Mouse (Mus musculus): Measurements from ENCODE around the gene Frs2. TPM values are rescaled to one million over a fixed set of nuclear protein-coding genes. Genes with fewer than 3 reads are reported as not detected.

The Frs2 gene
- polyA plus RNA-seq, 1 experiment from 2014 or later, result 20.6 TPM

GRCm38 (mm10) chr10:117166785-117167425 lies 18.6 kb upstream of the Frs2 start:
- Histone ChIP-seq H3K4me2 (no peak overlapping the region), H3K9ac (no peak overlapping the region), H3K9me3 (no peaks in the 10 kb centered on the region), H3K4me3 (no peak overlapping the region), H3K4me1 (no peaks in the 10 kb centered on the region), H3K27me3 (no peaks in the 10 kb centered on the region), H3K27ac (no peak overlapping the region), H3K36me3 (no peaks in the 10 kb centered on the region)
- no peak for ATAC-seq (ENCODE audit: insufficient number of reproducible peaks, low FRiP score, low TSS enrichment, low read depth)
- WGBS, result 70% methylated on average over 11 of the region's 11 CpGs

GRCm38 (mm10) chr10:117162662-117163061 lies 14.3 kb upstream of the Frs2 start:
- H3K9ac ChIP-seq, result no peak overlapping the region
- no peak overlapping the region for H3K4me2 ChIP-seq
- no peaks in the 10 kb centered on the region for H3K27me3 ChIP-seq
- H3K4me3 ChIP-seq, result no peak overlapping the region
- no peaks in the 10 kb centered on the region for H3K9me3 ChIP-seq
- 45% methylated on average over 11 of the region's 11 CpGs for WGBS
- H3K36me3 ChIP-seq, result no peaks in the 10 kb centered on the region
- ATAC-seq (ENCODE audit: insufficient number of reproducible peaks, low FRiP score, low TSS enrichment, low read depth), result peak; percentile 71
- peaks cover 3% of the 10 kb centered on the region; the same call in 1 of the 2 replicates for H3K4me1 ChIP-seq
- H3K27ac ChIP-seq, result peak overlapping the region; percentile 34

DNA sequence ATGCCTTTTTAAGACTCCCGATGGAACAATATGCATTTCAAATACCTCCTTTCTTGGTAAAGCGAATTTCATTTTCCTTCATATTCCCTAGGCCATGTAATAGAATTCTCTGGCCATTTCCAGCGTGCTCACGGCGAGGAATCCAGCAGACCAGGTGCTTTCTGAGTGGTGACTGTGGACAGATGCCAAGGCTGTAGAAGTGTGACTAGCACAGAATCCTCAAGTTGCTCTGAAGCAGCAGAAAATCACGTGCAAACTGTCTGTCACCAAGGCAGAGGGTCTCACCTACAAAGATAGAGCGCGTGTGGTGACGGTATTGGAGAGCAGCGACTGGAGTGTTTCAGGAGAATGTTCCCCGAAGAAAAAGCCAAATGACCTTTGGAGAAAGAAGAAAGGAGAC lies 11.8 kb upstream of the Frs2 start:
- Histone ChIP-seq H3K27me3 (no peaks in the 10 kb centered on the region), H3K4me1 (peaks cover 3% of the 10 kb centered on the region; the same call in 1 of the 2 replicates), H3K4me3 (no peak overlapping the region), H3K9me3 (no peaks in the 10 kb centered on the region), H3K36me3 (no peaks in the 10 kb centered on the region), H3K9ac (no peak overlapping the region), H3K4me2 (no peak overlapping the region), H3K27ac (no peak overlapping the region)
- WGBS, result 58% methylated on average over 11 of the region's 11 CpGs
- no peak for ATAC-seq (ENCODE audit: insufficient number of reproducible peaks, low FRiP score, low TSS enrichment, low read depth)

DNA sequence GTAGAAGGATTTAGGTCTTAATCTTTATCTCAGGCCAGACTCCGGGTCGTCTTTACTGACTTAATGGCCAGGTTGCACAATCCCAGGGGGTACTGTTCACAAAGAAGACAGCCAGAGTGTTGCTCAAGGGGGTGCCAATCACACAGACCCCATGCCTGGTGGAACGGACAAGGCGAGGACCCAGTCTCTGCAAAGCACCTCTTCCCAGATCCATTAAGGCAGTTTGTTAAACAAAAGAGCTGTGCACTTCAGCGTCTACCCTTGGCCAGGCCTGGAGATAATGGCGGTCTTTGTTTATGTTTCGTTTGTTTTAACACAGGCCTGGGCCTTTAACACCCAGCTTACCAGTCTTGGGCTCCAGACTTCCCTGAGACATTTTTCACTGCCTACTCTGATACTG lies 3.9 kb upstream of the Frs2 start:
- Histone ChIP-seq H3K27me3 (no peaks in the 10 kb centered on the region), H3K4me1 (peaks cover 16% of the 10 kb centered on the region), H3K4me2 (no peak overlapping the region), H3K4me3 (no peak overlapping the region), H3K27ac (no peak overlapping the region), H3K9me3 (no peaks in the 10 kb centered on the region), H3K9ac (no peak overlapping the region), H3K36me3 (no peaks in the 10 kb centered on the region)
- 40% methylated on average over 7 of the region's 7 CpGs for WGBS
- ATAC-seq (ENCODE audit: insufficient number of reproducible peaks, low FRiP score, low TSS enrichment, low read depth), result no peak

- H3K4me1 ChIP-seq, result peaks cover 18% of the 10 kb centered on the region
- H3K4me2 ChIP-seq, result no peak overlapping the region
- no peak overlapping the region; the same call in 1 of the 2 replicates for H3K27ac ChIP-seq
- H3K4me3 ChIP-seq, result no peak overlapping the region
- H3K9me3 ChIP-seq, result no peaks in the 10 kb centered on the region
- no peaks in the 10 kb centered on the region for H3K36me3 ChIP-seq
- no peak overlapping the region for H3K9ac ChIP-seq
- no peak for ATAC-seq (ENCODE audit: insufficient number of reproducible peaks, low FRiP score, low TSS enrichment, low read depth)
- no peaks in the 10 kb centered on the region for H3K27me3 ChIP-seq
- 57% methylated on average over 4 of the region's 4 CpGs for WGBS
Observed at GRCm38 (mm10) chr10:117151676-117152075, 3.3 kb upstream of the Frs2 start.

GRCm38 (mm10) chr10:117151241-117151640 lies 2.9 kb upstream of the Frs2 start:
- Histone ChIP-seq H3K9me3 (no peaks in the 10 kb centered on the region), H3K27me3 (no peaks in the 10 kb centered on the region), H3K36me3 (no peaks in the 10 kb centered on the region), H3K4me1 (peaks cover 22% of the 10 kb centered on the region), H3K4me3 (no peak overlapping the region), H3K4me2 (no peak overlapping the region; the same call in 1 of the 2 replicates), H3K9ac (no peak overlapping the region), H3K27ac (no peak overlapping the region)
- no peak for ATAC-seq (ENCODE audit: insufficient number of reproducible peaks, low FRiP score, low TSS enrichment, low read depth)
- WGBS, result 8% methylated on average over 11 of the region's 11 CpGs

DNA sequence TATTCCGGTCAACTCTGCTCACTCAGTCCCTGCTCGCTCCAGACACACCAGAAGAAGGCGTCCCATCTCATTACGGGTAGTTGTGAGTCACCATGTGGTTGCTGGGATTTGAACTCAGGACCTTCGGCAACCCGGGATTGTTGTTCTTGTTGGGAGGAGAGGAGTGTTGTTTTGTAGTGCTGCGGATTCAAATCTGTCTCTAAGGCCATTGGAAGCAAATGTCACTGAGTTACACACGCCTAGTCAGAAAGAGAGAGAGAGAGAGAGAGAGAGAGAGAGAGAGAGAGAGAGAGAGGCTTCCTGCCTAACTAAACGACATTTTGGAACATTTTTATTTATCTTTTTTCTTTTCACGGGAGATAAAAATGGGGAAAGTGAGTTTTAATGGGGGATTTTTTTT lies 2.4 kb upstream of the Frs2 start:
- H3K27me3 ChIP-seq, result no peaks in the 10 kb centered on the region
- 19% methylated on average over 10 of the region's 10 CpGs for WGBS
- ATAC-seq (ENCODE audit: insufficient number of reproducible peaks, low FRiP score, low TSS enrichment, low read depth), result no peak
- peak overlapping the region; percentile 33 for H3K4me3 ChIP-seq
- H3K27ac ChIP-seq, result no peak overlapping the region
- H3K9ac ChIP-seq, result no peak overlapping the region
- peak overlapping the region; percentile 55; the same call in 1 of the 2 replicates for H3K4me2 ChIP-seq
- peaks cover 24% of the 10 kb centered on the region for H3K4me1 ChIP-seq
- H3K36me3 ChIP-seq, result no peaks in the 10 kb centered on the region
- no peaks in the 10 kb centered on the region for H3K9me3 ChIP-seq

DNA sequence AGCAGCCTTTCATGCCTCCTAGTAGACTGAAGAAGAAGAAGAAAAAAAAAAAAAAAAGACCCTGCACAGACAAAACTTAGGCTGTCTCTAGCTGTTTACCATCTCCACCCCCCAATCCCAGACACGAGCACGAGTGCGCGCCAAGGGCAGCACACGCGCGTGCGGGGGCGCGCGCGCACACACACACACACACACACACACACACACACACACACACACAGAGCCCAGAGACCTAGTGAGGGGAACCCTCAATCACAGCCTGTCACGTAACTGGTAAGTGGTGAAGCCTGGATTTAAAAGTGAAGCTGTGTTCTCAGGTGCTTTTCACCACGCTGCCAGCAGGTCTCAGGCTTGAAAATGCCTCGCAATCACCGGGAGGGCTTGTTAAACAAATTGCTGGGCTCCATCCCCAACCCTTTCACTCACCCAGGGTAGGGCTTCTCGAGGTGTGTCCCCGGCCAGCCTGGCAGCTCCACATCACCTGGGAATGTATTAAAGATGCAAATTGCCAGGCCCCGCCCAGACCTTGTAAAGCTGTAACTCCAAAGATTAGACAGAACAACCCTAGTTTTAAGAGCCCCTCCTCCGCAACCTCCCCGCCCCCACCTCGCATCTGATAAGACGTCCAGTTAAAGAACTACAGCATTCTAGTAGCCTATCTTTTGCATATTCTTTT lies 1.7 kb upstream of the Frs2 start:
- peaks cover 31% of the 10 kb centered on the region for H3K4me1 ChIP-seq
- H3K36me3 ChIP-seq, result no peaks in the 10 kb centered on the region
- peak overlapping the region; percentile 33 for H3K4me3 ChIP-seq
- H3K4me2 ChIP-seq, result peak overlapping the region; percentile 55
- H3K27me3 ChIP-seq, result no peaks in the 10 kb centered on the region
- peak overlapping the region; percentile 62; the same call in 1 of the 2 replicates for H3K27ac ChIP-seq
- H3K9ac ChIP-seq, result no peak overlapping the region
- no peaks in the 10 kb centered on the region for H3K9me3 ChIP-seq
- WGBS, result 2% methylated on average over 15 of the region's 23 CpGs
- no peak for ATAC-seq (ENCODE audit: insufficient number of reproducible peaks, low FRiP score, low TSS enrichment, low read depth)

- peak overlapping the region; percentile 50; the same call in 1 of the 2 replicates for H3K27ac ChIP-seq
- H3K9me3 ChIP-seq, result no peaks in the 10 kb centered on the region
- ATAC-seq (ENCODE audit: insufficient number of reproducible peaks, low FRiP score, low TSS enrichment, low read depth), result no peak
- H3K4me3 ChIP-seq, result peak overlapping the region; percentile 100
- no peaks in the 10 kb centered on the region for H3K27me3 ChIP-seq
- H3K4me1 ChIP-seq, result peaks cover 36% of the 10 kb centered on the region
- H3K9ac ChIP-seq, result no peak overlapping the region
- H3K36me3 ChIP-seq, result no peaks in the 10 kb centered on the region
- WGBS, result 18% methylated on average over 7 of the region's 7 CpGs
- peak overlapping the region; percentile 66 for H3K4me2 ChIP-seq
Observed at GRCm38 (mm10) chr10:117149241-117149640, 907 bp upstream of the Frs2 start.

GRCm38 (mm10) chr10:117147463-117148360 lies 622 bp downstream of the Frs2 start:
- H3K27me3 ChIP-seq, result no peaks in the 10 kb centered on the region

GRCm38 (mm10) chr10:117146421-117146820 lies 1.9 kb downstream of the Frs2 start:
- 0 out of 2 replicates have a peak overlapping the region, but pooled peaks have one; percentile 24 for H3K4me2 ChIP-seq
- H3K27me3 ChIP-seq, result no peaks in the 10 kb centered on the region
- ATAC-seq (ENCODE audit: insufficient number of reproducible peaks, low FRiP score, low TSS enrichment, low read depth), result no peak
- H3K9ac ChIP-seq, result no peak overlapping the region
- no peaks in the 10 kb centered on the region for H3K36me3 ChIP-seq
- H3K4me1 ChIP-seq, result peaks cover 32% of the 10 kb centered on the region
- H3K27ac ChIP-seq, result no peak overlapping the region
- no peaks in the 10 kb centered on the region for H3K9me3 ChIP-seq
- H3K4me3 ChIP-seq, result no peak overlapping the region
- 61% methylated on average over 9 of the region's 9 CpGs for WGBS

More at GRCm38 (mm10) chr10:117147463-117148360, 622 bp downstream of the Frs2 start:
- under 1% methylated on average over 56 of the region's 72 CpGs for WGBS
- Histone ChIP-seq H3K4me2 (peak overlapping the region; percentile 66), H3K27ac (peak overlapping the region; percentile 93), H3K4me3 (peak overlapping the region; percentile 100), H3K9me3 (no peaks in the 10 kb centered on the region), H3K4me1 (peaks cover 36% of the 10 kb centered on the region), H3K9ac (peak overlapping the region; percentile 98), H3K36me3 (no peaks in the 10 kb centered on the region)
- ATAC-seq (ENCODE audit: insufficient number of reproducible peaks, low FRiP score, low TSS enrichment, low read depth), result peak; percentile 30; the same call in 1 of the 2 replicates

All from limb, embryonic 15.5 days (tissue).